Mouse (Mus musculus): ENCODE results near the gene Zfp273. TPM values are rescaled to one million over a fixed set of nuclear protein-coding genes. Genes with fewer than 3 reads are reported as not detected.
A peak's percentile ranks its signal among the peaks of the same experiment; 100 is the strongest.

Zfp273 gene
- polyA plus RNA-seq, 1 experiment from 2014 or later: 1.4 TPM

DNA sequence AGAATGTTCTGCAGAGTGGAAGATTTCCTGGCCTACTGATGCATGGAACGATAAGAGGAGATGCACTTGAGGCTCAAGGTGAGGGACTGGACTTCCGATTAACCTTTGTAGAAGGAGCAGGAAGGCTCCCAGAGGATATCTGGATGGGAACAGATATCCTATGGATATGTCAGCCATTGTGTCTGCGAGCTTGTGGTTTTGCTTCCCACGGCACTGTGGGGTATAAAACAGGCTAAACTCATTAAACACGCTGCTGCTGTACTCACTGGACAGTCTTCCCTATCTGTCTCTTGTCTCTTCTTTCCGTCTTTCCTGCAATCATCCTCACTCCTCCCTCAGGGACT, 30.2 kb downstream of the Zfp273 start:
- no peaks in the 10 kb centered on the region for H3K27me3 ChIP-seq
- peak overlapping the region; percentile 53 for H3K4me2 ChIP-seq
- H3K9me3 ChIP-seq (replicated peaks): no peaks in the 10 kb centered on the region
- ATAC-seq (ENCODE audit: insufficient read depth): no peak
- H3K36me3 ChIP-seq (replicated peaks): no peaks in the 10 kb centered on the region
- H3K4me3 ChIP-seq (replicated peaks): peak overlapping the region; percentile 36; the same call in 1 of the 2 replicates
- H3K4me1 ChIP-seq (replicated peaks): no peaks in the 10 kb centered on the region
- WGBS (ENCODE audit: insufficient replicate concordance): 32% methylated on average over 6 of the region's 6 CpGs
- no peak overlapping the region for H3K9ac ChIP-seq
- H3K27ac ChIP-seq (replicated peaks): no peak overlapping the region

DNA sequence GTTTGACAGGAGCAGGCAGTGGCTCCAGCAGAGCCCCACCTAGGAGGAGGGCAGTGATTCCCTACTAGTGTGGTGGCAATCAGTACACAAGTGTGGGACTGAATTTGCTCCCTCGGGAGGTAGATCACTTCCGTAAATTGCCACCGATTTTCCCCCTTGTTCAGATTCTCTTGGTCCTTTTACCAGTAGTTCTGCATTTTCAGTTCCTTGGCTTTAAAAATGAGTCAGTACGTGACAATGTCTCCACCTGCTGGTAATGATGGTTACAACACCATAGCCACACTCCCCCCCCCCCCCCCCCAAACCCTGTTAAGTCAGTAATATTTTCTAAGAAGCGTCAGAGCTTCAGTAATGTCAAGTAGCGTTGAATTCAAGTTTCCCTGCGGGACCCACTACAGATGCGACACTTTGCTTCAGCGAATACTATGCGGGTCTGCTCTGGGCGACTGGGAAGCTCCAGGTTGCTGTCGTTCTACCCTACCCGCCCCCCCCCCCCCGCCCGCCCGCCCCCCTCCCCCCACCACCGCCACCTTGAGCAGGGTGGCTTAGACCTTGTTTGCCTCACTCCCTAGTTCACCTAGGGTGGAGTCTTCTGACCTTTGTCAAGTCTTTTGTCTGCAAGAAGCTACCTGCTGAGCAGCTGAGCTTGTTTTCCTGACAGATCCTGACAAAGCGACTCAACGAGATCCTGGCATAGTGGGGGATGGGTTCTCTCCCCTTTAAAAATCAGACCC, 30.7 kb downstream of the Zfp273 start:
- Histone ChIP-seq H3K4me2 (peak overlapping the region; percentile 53), H3K9ac (no peak overlapping the region), H3K4me1 (replicated peaks) (no peaks in the 10 kb centered on the region), H3K4me3 (replicated peaks) (peak overlapping the region; percentile 36), H3K27ac (replicated peaks) (no peak overlapping the region), H3K27me3 (no peaks in the 10 kb centered on the region), H3K36me3 (replicated peaks) (no peaks in the 10 kb centered on the region), H3K9me3 (replicated peaks) (no peaks in the 10 kb centered on the region)
- ATAC-seq (ENCODE audit: insufficient read depth): no peak
- WGBS (ENCODE audit: insufficient replicate concordance): 2% methylated on average over 17 of the region's 19 CpGs

DNA sequence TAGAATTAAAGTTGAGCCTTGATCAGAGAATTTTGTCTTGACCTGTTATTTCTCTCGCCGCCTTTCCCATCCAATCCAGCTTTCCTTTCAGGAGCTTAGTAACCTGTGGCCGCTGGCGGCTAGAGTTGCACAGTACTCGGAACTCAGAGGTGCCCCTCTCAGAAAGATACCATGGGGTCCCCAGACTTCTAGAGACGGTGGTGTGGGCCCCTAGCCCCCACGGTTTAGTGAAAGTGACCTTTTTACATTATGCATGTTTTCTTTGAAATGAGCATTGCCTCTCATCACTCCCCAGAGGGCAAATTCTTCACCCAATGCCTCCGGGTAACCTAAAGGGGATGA, 31.3 kb downstream of the Zfp273 start:
- Histone ChIP-seq H3K4me2 (peak overlapping the region; percentile 53), H3K4me1 (replicated peaks) (no peaks in the 10 kb centered on the region), H3K27ac (replicated peaks) (no peak overlapping the region), H3K9ac (no peak overlapping the region), H3K36me3 (replicated peaks) (no peaks in the 10 kb centered on the region), H3K27me3 (no peaks in the 10 kb centered on the region), H3K9me3 (replicated peaks) (no peaks in the 10 kb centered on the region), H3K4me3 (replicated peaks) (peak overlapping the region; percentile 36)
- 23% methylated on average over 8 of the region's 8 CpGs for WGBS (ENCODE audit: insufficient replicate concordance)
- no peak for ATAC-seq (ENCODE audit: insufficient read depth)

DNA sequence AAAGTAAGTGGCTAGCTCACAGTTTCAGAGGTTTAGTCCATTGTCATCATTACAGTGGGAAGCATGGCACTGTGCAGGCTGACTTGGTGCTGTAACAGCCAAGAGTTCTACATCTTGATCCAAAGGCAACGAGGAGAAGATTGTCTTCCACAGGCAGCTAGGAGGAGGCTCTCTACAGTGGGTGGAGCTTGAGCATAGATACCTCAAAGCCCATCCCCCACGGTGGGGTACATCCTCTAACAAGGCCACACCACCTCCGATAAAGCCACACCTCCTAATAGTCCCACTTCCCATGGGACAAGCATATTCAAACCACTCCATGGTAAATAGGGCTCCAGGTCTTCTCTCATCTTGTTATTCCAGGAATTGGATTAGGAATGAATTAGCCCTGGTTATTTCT, 36.8 kb downstream of the Zfp273 start:
- H3K4me3 ChIP-seq (replicated peaks): no peak overlapping the region
- H3K4me1 ChIP-seq (replicated peaks): no peaks in the 10 kb centered on the region
- no peak overlapping the region for H3K27ac ChIP-seq (replicated peaks)
- no peak for ATAC-seq (ENCODE audit: insufficient read depth)
- H3K9me3 ChIP-seq (replicated peaks): no peaks in the 10 kb centered on the region
- 56% methylated on average over 3 of the region's 3 CpGs for WGBS (ENCODE audit: insufficient replicate concordance)
- no peaks in the 10 kb centered on the region for H3K27me3 ChIP-seq
- H3K4me2 ChIP-seq: no peak overlapping the region
- no peaks in the 10 kb centered on the region for H3K36me3 ChIP-seq (replicated peaks)
- no peak overlapping the region for H3K9ac ChIP-seq

DNA sequence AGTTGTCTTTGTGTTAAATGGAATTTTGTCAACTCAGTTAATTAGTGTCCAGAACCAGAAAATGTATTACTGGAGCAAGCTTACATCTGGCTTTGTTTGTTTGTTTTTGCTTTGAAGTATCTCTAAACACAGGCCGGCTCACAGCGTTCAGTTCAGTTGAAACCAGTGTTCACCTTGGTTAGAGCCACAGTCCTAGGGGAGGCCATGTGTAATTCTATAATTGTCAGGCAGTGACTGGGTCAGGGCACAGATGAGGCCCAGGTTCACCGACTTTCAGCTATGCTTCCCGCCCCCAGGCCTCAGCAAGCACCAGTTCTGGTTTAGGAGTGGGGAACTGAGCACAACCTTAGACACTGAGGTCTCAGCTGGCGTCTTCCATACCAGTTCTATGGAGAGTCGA, 39.6 kb downstream of the Zfp273 start:
- H3K4me3 ChIP-seq (replicated peaks): no peak overlapping the region
- no peaks in the 10 kb centered on the region for H3K9me3 ChIP-seq (replicated peaks)
- H3K36me3 ChIP-seq (replicated peaks): no peaks in the 10 kb centered on the region
- H3K27me3 ChIP-seq: no peaks in the 10 kb centered on the region
- no peak for ATAC-seq (ENCODE audit: insufficient read depth)
- no peak overlapping the region for H3K9ac ChIP-seq
- no peaks in the 10 kb centered on the region for H3K4me1 ChIP-seq (replicated peaks)
- H3K4me2 ChIP-seq: no peak overlapping the region
- H3K27ac ChIP-seq (replicated peaks): no peak overlapping the region
- 52% methylated on average over 6 of the region's 6 CpGs for WGBS (ENCODE audit: insufficient replicate concordance)

DNA sequence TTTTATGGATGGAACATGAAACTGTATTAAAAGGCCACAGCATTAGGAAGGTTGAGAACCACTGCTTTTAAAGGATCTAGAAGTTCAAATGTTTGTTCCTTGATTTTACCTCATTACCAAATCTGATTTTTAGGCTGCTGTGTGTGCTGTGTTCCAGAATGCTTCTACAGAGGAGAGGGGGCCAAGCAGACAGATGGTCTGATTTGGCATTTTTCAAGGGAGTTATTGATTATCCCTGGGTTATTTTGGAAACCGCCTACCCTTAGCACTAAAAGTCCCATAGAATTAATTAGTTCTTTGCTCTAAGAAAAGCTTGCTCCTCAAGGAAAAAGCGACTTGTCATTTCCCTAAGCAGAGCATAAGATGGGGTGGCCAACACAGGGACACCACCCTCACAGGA, 40.4 kb downstream of the Zfp273 start:
- Histone ChIP-seq H3K4me1 (replicated peaks) (no peaks in the 10 kb centered on the region), H3K27ac (replicated peaks) (no peak overlapping the region), H3K27me3 (no peaks in the 10 kb centered on the region), H3K9me3 (replicated peaks) (no peaks in the 10 kb centered on the region), H3K36me3 (replicated peaks) (no peaks in the 10 kb centered on the region), H3K9ac (no peak overlapping the region), H3K4me2 (no peak overlapping the region), H3K4me3 (replicated peaks) (no peak overlapping the region)
- ATAC-seq (ENCODE audit: insufficient read depth): no peak
- 60% methylated on average over 2 of the region's 2 CpGs for WGBS (ENCODE audit: insufficient replicate concordance)

DNA sequence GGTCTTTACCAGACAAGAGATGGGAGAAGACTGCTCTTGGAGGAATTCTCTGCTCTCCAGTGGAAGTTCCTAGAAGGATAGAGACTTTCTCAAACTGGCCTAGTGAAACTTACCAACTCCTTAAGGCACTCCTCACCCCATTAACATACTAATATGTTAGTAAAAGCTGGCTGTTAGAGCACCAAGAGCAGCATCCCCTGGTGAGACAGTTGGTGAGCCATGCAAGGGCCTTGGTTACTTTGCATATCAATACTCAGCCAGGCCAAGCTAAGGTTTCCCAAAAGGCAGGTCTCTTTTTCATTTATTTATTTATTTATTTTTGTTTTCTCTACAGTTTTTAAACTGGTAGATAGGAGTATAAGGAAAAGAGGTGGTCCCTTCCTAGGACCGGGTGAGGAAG, 43.8 kb downstream of the Zfp273 start:
- no peak overlapping the region for H3K27ac ChIP-seq (replicated peaks)
- ATAC-seq (ENCODE audit: insufficient read depth): no peak
- H3K4me1 ChIP-seq (replicated peaks): no peaks in the 10 kb centered on the region
- no peak overlapping the region for H3K4me3 ChIP-seq (replicated peaks)
- no peaks in the 10 kb centered on the region for H3K27me3 ChIP-seq
- H3K9me3 ChIP-seq (replicated peaks): no peaks in the 10 kb centered on the region
- no peak overlapping the region for H3K4me2 ChIP-seq
- no peak overlapping the region for H3K9ac ChIP-seq
- no peaks in the 10 kb centered on the region for H3K36me3 ChIP-seq (replicated peaks)
- 26% methylated on average over 1 of the region's 1 CpGs for WGBS (ENCODE audit: insufficient replicate concordance)

DNA sequence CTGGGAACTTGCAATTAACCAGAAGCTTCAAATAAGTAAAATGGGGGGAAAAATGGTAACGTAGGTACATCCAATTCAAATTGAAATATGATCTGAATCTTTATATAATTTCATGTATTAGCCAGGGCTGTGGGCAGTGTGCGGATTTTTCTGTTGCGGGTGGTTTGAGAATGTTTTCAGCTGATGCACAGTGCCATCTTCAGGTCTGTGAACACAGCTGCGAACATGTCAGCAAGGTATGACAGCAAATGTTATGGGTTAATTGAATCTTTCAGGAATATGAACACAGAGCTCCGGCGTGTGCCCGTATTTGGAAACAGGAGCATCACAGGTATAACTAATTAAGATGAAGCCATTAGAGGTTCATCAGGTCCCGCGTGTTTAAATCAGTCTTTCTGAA, 49.0 kb downstream of the Zfp273 start:
- no peak overlapping the region for H3K9ac ChIP-seq
- no peak for ATAC-seq (ENCODE audit: insufficient read depth)
- no peaks in the 10 kb centered on the region for H3K27me3 ChIP-seq
- H3K4me3 ChIP-seq (replicated peaks): no peak overlapping the region
- no peak overlapping the region for H3K4me2 ChIP-seq
- WGBS (ENCODE audit: insufficient replicate concordance): 70% methylated on average over 9 of the region's 9 CpGs
- no peaks in the 10 kb centered on the region for H3K36me3 ChIP-seq (replicated peaks)
- no peak overlapping the region for H3K27ac ChIP-seq (replicated peaks)
- no peaks in the 10 kb centered on the region for H3K9me3 ChIP-seq (replicated peaks)
- H3K4me1 ChIP-seq (replicated peaks): no peaks in the 10 kb centered on the region

DNA sequence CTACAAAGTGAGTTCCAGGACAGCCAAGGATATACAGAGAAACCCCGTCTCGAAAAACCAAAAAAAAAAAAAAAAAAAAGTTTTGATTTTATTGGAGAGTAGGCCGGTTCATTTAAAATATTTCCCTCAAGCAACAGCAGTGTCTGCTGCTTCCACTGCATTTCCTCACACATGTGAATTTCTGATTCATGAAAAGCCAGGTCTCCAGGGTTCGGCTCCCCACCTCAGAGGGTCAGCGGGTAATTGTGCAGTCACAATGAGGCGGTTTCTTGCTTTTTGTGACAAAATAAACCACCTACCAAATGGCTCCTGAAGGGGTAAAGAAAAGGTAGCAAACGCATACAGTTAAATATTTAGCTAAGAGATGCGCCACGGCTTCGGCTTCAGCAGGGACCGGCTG, 49.5 kb downstream of the Zfp273 start, which contains the start of gene BC048507:
BC048507 (plus strand) TSS at position 301 of the 400 bp plus-strand sequence.
- no peak for ATAC-seq (ENCODE audit: insufficient read depth)

DNA sequence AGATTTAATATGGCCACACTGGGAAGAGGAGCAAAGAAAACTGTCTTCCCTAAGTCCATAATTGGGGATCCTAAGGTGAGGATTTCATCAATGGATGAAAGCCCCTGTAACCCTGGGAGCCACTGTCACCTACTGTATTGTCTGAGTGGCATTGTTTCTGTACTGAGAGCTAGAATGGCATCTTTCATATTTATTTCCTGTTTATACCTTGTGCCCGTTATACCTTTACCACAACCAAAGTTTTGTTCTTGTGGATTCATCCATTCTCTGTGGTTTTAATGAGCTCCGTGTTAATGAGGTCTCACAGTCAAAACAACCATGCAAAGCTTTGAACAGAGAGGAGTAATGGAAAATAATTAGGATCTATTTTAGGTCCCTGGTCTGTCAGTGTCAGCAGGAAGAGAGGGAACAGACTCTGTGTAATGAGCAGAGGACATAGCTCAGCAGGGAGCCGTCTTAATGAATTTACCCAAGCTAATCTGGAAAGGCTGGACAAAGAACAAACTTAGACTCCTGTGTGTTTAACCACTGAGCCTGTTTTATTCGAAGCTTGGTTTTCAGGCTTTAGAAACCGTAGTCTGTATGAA, 51.3 kb downstream of the Zfp273 start:
- Histone ChIP-seq H3K9me3 (replicated peaks) (no peaks in the 10 kb centered on the region), H3K9ac (no peak overlapping the region), H3K4me2 (no peak overlapping the region), H3K36me3 (replicated peaks) (no peaks in the 10 kb centered on the region), H3K4me3 (replicated peaks) (no peak overlapping the region), H3K27ac (replicated peaks) (no peak overlapping the region), H3K4me1 (replicated peaks) (no peaks in the 10 kb centered on the region), H3K27me3 (no peaks in the 10 kb centered on the region)
- ATAC-seq (ENCODE audit: insufficient read depth): no peak
- 51% methylated on average over 5 of the region's 5 CpGs for WGBS (ENCODE audit: insufficient replicate concordance)

More for the DNA sequence above, 49.5 kb downstream of the Zfp273 start, which contains the start of gene BC048507:
- no peaks in the 10 kb centered on the region for H3K4me1 ChIP-seq (replicated peaks)
- 66% methylated on average over 11 of the region's 11 CpGs for WGBS (ENCODE audit: insufficient replicate concordance)
- no peaks in the 10 kb centered on the region for H3K36me3 ChIP-seq (replicated peaks)
- H3K4me3 ChIP-seq (replicated peaks): no peak within 1 kb of the TSS
- H3K27ac ChIP-seq (replicated peaks): no peak within 1 kb of the TSS
- H3K4me2 ChIP-seq: no peak within 1 kb of the TSS
- no peak within 1 kb of the TSS for H3K9ac ChIP-seq
- no peaks in the 10 kb centered on the region for H3K27me3 ChIP-seq
- H3K9me3 ChIP-seq (replicated peaks): no peaks in the 10 kb centered on the region

DNA sequence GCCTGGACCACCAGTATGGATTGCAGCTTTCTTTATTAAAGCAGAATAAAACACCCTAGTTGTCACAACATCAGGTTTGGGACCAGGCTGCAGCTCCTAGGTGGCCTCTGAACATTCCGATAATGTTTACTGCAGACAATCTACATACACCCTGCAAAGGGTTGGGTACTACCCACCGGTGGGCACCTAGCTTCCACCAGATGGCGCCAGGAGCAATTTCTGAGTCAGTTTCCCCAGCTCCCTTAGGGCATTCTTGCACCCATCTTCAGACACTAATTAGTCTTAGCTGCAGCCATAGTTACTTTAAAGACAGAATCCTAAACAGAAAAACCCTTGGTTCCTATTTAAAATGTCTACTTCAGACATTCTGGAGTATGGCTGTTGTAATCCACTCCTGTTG, 54.4 kb downstream of the Zfp273 start:
- no peaks in the 10 kb centered on the region for H3K27me3 ChIP-seq
- ATAC-seq (ENCODE audit: insufficient read depth): no peak
- H3K9ac ChIP-seq: no peak overlapping the region
- no peak overlapping the region for H3K4me3 ChIP-seq (replicated peaks)
- H3K9me3 ChIP-seq (replicated peaks): no peaks in the 10 kb centered on the region
- H3K36me3 ChIP-seq (replicated peaks): no peaks in the 10 kb centered on the region
- 24% methylated on average over 3 of the region's 3 CpGs for WGBS (ENCODE audit: insufficient replicate concordance)
- no peak overlapping the region for H3K27ac ChIP-seq (replicated peaks)
- H3K4me2 ChIP-seq: no peak overlapping the region
- no peaks in the 10 kb centered on the region for H3K4me1 ChIP-seq (replicated peaks)

All from liver, embryonic 15.5 days (tissue).